19 mouse cellular contexts compared by ENCODE assay signal in genomic region chr15:93958086-93958485, GRCm38 (mm10).
DNase-seq lines count a peak whose midpoint lies in the region; ATAC-seq and TF ChIP-seq lines count a peak whose summit lies in the region.
"Had no signal": no experiment of that assay in that cellular context is flagged by ENCODE, and none has a peak within 500 bp of the region (broad histone marks: within the 10 kb centered on the region; RNA-seq: fewer than 3 reads in every experiment).

No protein-coding gene starts in this region.

- no peak overlapping the region for H3K4me2 ChIP-seq in midbrain, postnatal 0 days (ENCODE audit: low read depth, low read length, poor library complexity, severe bottlenecking)
- H3K4me2 ChIP-seq in midbrain, embryonic 15.5 days, result no peak overlapping the region
- H3K4me2 ChIP-seq: embryonic facial prominence, embryonic 12.5 days; heart, embryonic 11.5 days; heart, embryonic 15.5 days; hindbrain, embryonic 14.5 days had no signal

- 9% methylated on average over 1 of the region's 1 CpGs for WGBS in cerebellum, adult 2 months
- WGBS in midbrain, postnatal 0 days, result 78% methylated on average over 1 of the region's 1 CpGs
- WGBS in midbrain, embryonic 15.5 days, result 79% methylated on average over 1 of the region's 1 CpGs

- peak; percentile 8 to 12 for DNase-seq in cerebellum, adult 2 months
- no peak for DNase-seq in cerebellum, adult 8-10 months
- peak; percentile 55 for DNase-seq in midbrain, postnatal 0 days (ENCODE audit: low spot score)
- peak; percentile 81 to 86 for DNase-seq in cerebellum, postnatal 14 days
- DNase-seq in testis, postnatal 14 days (ENCODE audit: low spot score), result no peak
- no peak for DNase-seq in embryo, embryonic 10.5 days (ENCODE audit: low spot score)
- DNase-seq: adrenal gland, adult 2 months; adrenal gland, postnatal 25 days; forebrain, postnatal 0 days; gastrocnemius, postnatal 14 days; heart, adult 2 months; heart, postnatal 14 days; kidney, adult 2 months had no signal

- H3K9me3 ChIP-seq in midbrain, postnatal 0 days (ENCODE audit: low read length), result no peaks in the 10 kb centered on the region
- no peaks in the 10 kb centered on the region for H3K9me3 ChIP-seq in midbrain, embryonic 15.5 days

- no peaks in the 10 kb centered on the region for H3K4me1 ChIP-seq in cerebellum, adult 2 months (ENCODE audit: control insufficient read depth, insufficient read depth, low read length)
- H3K4me1 ChIP-seq in midbrain, postnatal 0 days (ENCODE audit: insufficient read depth, low read length), result no peaks in the 10 kb centered on the region
- H3K4me1 ChIP-seq in midbrain, embryonic 15.5 days, result no peaks in the 10 kb centered on the region
- H3K4me1 ChIP-seq: heart, embryonic 15.5 days had no signal

- TF ChIP-seq CTCF in cerebellum, adult 2 months (IDR thresholded peaks at IDR 0.05; ENCODE audit: borderline replicate concordance, insufficient read depth, low read depth, low read length), result no peak
- TF ChIP-seq CTCF in midbrain, postnatal 0 days (IDR thresholded peaks at IDR 0.05), result no peak

- H3K27ac ChIP-seq in cerebellum, adult 2 months (ENCODE audit: insufficient read depth, low read length), result no peak overlapping the region
- H3K27ac ChIP-seq in midbrain, postnatal 0 days (ENCODE audit: low read depth, low read length), result no peak overlapping the region
- no peak overlapping the region for H3K27ac ChIP-seq in midbrain, embryonic 15.5 days
- H3K27ac ChIP-seq: embryonic facial prominence, embryonic 12.5 days; heart, adult 2 months; heart, embryonic 15.5 days; hindbrain, embryonic 14.5 days had no signal

- H3K36me3 ChIP-seq in midbrain, postnatal 0 days (ENCODE audit: insufficient read depth, low read length), result no peaks in the 10 kb centered on the region
- no peaks in the 10 kb centered on the region for H3K36me3 ChIP-seq in midbrain, embryonic 15.5 days (replicated peaks)
- H3K36me3 ChIP-seq: embryonic facial prominence, embryonic 12.5 days; heart, embryonic 15.5 days had no signal

- TF ChIP-seq POLR2A in cerebellum, adult 2 months (IDR thresholded peaks at IDR 0.05; ENCODE audit: borderline replicate concordance, insufficient read depth, low read length), result no peak

- no peak for ATAC-seq in midbrain, postnatal 0 days (ENCODE audit: low FRiP score)
- ATAC-seq in midbrain, embryonic 15.5 days (replicated peaks), result no peak
- ATAC-seq: forebrain, postnatal 0 days; intestine, embryonic 16.5 days had no signal

- H3K27me3 ChIP-seq in cerebellum, adult 2 months (ENCODE audit: control insufficient read depth, insufficient read depth, low read length), result no peaks in the 10 kb centered on the region
- no peaks in the 10 kb centered on the region for H3K27me3 ChIP-seq in midbrain, postnatal 0 days (ENCODE audit: insufficient read depth, low read length)
- H3K27me3 ChIP-seq in midbrain, embryonic 15.5 days (replicated peaks), result no peaks in the 10 kb centered on the region
- H3K27me3 ChIP-seq: embryonic facial prominence, embryonic 12.5 days; heart, embryonic 15.5 days had no signal

- no peak overlapping the region for H3K9ac ChIP-seq in midbrain, postnatal 0 days (replicated peaks; ENCODE audit: low read length, poor library complexity, severe bottlenecking)
- H3K9ac ChIP-seq in midbrain, embryonic 15.5 days, result no peak overlapping the region
- H3K9ac ChIP-seq: embryonic facial prominence, embryonic 12.5 days; forebrain, postnatal 0 days; heart, embryonic 15.5 days; hindbrain, embryonic 14.5 days had no signal

- H3K4me3 ChIP-seq in cerebellum, adult 2 months (replicated peaks; ENCODE audit: insufficient read depth, low read depth, low read length), result no peak overlapping the region
- no peak overlapping the region for H3K4me3 ChIP-seq in midbrain, postnatal 0 days (ENCODE audit: low read depth, low read length)
- no peak overlapping the region for H3K4me3 ChIP-seq in midbrain, embryonic 15.5 days
- H3K4me3 ChIP-seq: embryonic facial prominence, embryonic 12.5 days; heart, adult 2 months; heart, embryonic 15.5 days had no signal

Comparison
In these comparisons a context has a peak if more than half of its experiments do, and no peak if none do; other contexts are left out.
1. DNase-seq: peak in cerebellum, adult 2 months (2 of 2), midbrain, postnatal 0 days (single experiment) and cerebellum, postnatal 14 days (2 of 2); none in cerebellum, adult 8-10 months (single experiment), testis, postnatal 14 days (single experiment) and embryo, embryonic 10.5 days (single experiment).